Mouse (Mus musculus) embryonic facial prominence, embryonic 12.5 days (tissue): ENCODE data around the gene Cntd1. TPM values are rescaled to one million over a fixed set of nuclear protein-coding genes. Genes with fewer than 3 reads are reported as not detected.

Experiments
- ATAC-seq: fragments of 200-750 bp; cut with Nextera tagmentation; 2 replicates; pipeline ENCODE4 v1.8.0; 2017; ENCODE audit not compliant: insufficient number of reproducible peaks, insufficient read depth, low FRiP score, low TSS enrichment
- H3K27ac ChIP-seq: fragments of 300-500 bp; sonication (generic); 2 replicates; pipeline ENCODE4 v1.5.1; 2016; ENCODE audit warnings: mild to moderate bottlenecking
- H3K27me3 ChIP-seq: fragments of 300-500 bp; sonication (generic); 2 replicates; pipeline ENCODE4 v1.6.1; 2016; ENCODE audit warnings: mild to moderate bottlenecking, moderate library complexity
- H3K36me3 ChIP-seq: fragments of 300-500 bp; sonication (generic); 2 replicates; pipeline ENCODE4 v1.6.1; 2016; ENCODE audit warnings: mild to moderate bottlenecking
- H3K4me1 ChIP-seq: fragments of 300-500 bp; sonication (generic); 2 replicates; pipeline ENCODE4 v1.6.1; 2016
- H3K4me2 ChIP-seq: fragments of 300-500 bp; sonication (generic); replicated peaks from 2 replicates; pipeline ENCODE4 v1.6.1; 2016; ENCODE audit warnings: mild to moderate bottlenecking, moderate library complexity
- H3K4me3 ChIP-seq: fragments of 300-500 bp; sonication (generic); 2 replicates; pipeline ENCODE4 v1.5.1; 2016; ENCODE audit warnings: mild to moderate bottlenecking
- H3K9ac ChIP-seq: fragments of 300-500 bp; sonication (generic); 2 replicates; pipeline ENCODE4 v1.6.1; 2016; ENCODE audit warnings: mild to moderate bottlenecking, moderate library complexity
- H3K9me3 ChIP-seq: fragments of 300-500 bp; sonication (generic); 2 replicates; pipeline ENCODE4 v1.6.1; 2016; ENCODE audit warnings: mild to moderate bottlenecking, moderate library complexity
- WGBS: fragments of 180-500 bp; shearing (Covaris S2); methylation state at CpG from one replicate; pipeline ENCODE4 v1.1.7; 2016; 5-methylcytosine and 5-hydroxymethylcytosine counted together
- polyA plus RNA-seq: library from polyadenylated mRNA; unstranded; fragments of >200 nt; fragmentation: Nextera tagmentation; extraction: Ambion mirVana; gene quantifications from 2 replicates; pipeline ENCODE4 v1.2.1, GENCODE M21; 2016

Cntd1 gene
- polyA plus RNA-seq, 1 experiment from 2014 or later: 2.0 TPM

- Histone ChIP-seq H3K9me3 (no peaks in the 10 kb centered on the region), H3K4me2 (no peak overlapping the region), H3K27ac (no peak overlapping the region), H3K4me1 (peaks cover 18% of the 10 kb centered on the region), H3K27me3 (0 out of 2 replicates have a peak, but pooled peaks cover 9% of the 10 kb centered on the region), H3K36me3 (peaks cover 11% of the 10 kb centered on the region; the same call in 1 of the 2 replicates), H3K9ac (no peak overlapping the region), H3K4me3 (no peak overlapping the region)
- 73% methylated on average over 4 of the region's 4 CpGs for WGBS
- ATAC-seq: no peak
Measured at GRCm38 (mm10) chr11:101275309-101275708, 3.5 kb upstream of the Cntd1 start.

GRCm38 (mm10) chr11:101276319-101277070 is 2.3 kb upstream of the Cntd1 start:
- 0 out of 2 replicates have a peak, but pooled peaks cover 6% of the 10 kb centered on the region for H3K27me3 ChIP-seq
- no peak for ATAC-seq
- H3K9me3 ChIP-seq: no peaks in the 10 kb centered on the region
- H3K4me1 ChIP-seq: peaks cover 18% of the 10 kb centered on the region
- 29% methylated on average over 26 of the region's 27 CpGs for WGBS
- peak overlapping the region; percentile 12 for H3K4me3 ChIP-seq
- peaks cover 11% of the 10 kb centered on the region; the same call in 1 of the 2 replicates for H3K36me3 ChIP-seq
- H3K27ac ChIP-seq: no peak overlapping the region
- peak overlapping the region; percentile 73 for H3K4me2 ChIP-seq
- 0 out of 2 replicates have a peak overlapping the region, but pooled peaks have one; percentile 25 for H3K9ac ChIP-seq

DNA sequence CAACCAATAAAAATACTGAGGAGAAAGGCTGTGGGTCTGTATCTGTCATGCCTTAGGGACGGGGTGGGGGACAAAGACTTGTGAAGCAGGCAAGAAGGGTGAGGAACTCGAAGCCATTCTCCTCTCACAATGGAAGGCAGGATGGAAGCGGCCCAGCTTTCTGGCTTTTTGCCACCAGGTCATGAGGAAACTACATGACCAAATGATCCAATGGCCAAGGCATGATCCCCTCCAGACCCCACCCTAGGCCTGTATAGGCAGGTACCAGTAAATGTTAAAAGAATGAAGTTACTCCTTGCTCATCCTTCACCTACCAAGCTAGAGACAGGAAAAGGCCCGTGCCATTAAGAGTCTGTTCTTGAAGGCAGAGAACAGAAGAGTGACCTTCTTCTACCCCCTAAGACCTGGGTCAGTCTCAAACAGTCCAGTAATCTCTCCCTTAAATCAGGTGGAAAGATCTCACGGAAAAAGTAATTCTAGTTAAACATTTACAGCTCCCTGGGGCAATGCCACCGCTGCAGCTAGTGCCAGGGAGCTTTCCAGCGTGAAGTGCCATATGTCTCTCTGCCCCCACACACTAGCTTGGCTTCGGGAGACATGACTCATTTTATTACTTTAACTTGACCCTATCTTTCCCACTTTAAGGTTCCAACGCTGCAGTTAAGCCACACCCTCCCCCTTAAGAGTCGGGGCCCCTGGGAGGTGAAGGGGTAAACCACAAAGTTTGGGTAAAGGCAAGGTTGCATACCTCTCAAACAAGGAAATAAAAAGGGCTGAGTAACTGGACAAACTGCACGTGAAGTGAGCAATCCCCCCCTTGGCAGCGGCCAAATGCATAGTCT is 1.2 kb upstream of the Cntd1 start:
- Histone ChIP-seq H3K4me2 (peak overlapping the region; percentile 73), H3K9ac (peak overlapping the region; percentile 62), H3K27me3 (0 out of 2 replicates have a peak, but pooled peaks cover 4% of the 10 kb centered on the region), H3K4me1 (peaks cover 18% of the 10 kb centered on the region), H3K36me3 (peaks cover 11% of the 10 kb centered on the region; the same call in 1 of the 2 replicates), H3K9me3 (no peaks in the 10 kb centered on the region), H3K27ac (no peak overlapping the region), H3K4me3 (peak overlapping the region; percentile 62)
- 74% methylated on average over 12 of the region's 12 CpGs for WGBS
- no peak for ATAC-seq

DNA sequence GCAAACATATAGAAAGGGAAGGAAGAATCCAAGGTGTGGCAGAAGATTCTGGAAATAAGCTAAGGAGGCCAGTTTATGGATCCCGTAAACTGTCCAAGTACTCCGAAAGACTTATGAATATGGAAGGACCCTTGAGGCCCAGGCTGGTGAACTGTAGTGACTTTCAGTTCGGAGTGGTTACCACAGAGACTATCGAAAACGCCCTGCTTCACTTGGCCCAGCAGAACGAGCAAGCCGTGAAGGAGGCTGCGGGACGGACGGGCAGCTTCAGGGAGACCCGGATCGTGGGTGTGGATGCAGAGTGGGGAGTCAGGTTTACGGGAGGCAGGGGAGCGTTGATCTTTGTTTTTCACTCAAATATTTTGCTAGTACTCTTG is 369 bp downstream of the Cntd1 start:
- 0 out of 2 replicates have a peak, but pooled peaks have one; percentile 8 for ATAC-seq
- Histone ChIP-seq H3K36me3 (peaks cover 11% of the 10 kb centered on the region; the same call in 1 of the 2 replicates), H3K9ac (no peak overlapping the region; the same call in 1 of the 2 replicates), H3K4me1 (peaks cover 18% of the 10 kb centered on the region), H3K4me3 (peak overlapping the region; percentile 62), H3K4me2 (peak overlapping the region; percentile 73), H3K27ac (no peak overlapping the region), H3K27me3 (0 out of 2 replicates have a peak, but pooled peaks cover 4% of the 10 kb centered on the region), H3K9me3 (no peaks in the 10 kb centered on the region)
- 64% methylated on average over 14 of the region's 14 CpGs for whole genome bisulfite sequencing

GRCm38 (mm10) chr11:101280837-101281236 is 2.0 kb downstream of the Cntd1 start:
- no peak overlapping the region for H3K9ac ChIP-seq
- no peak for ATAC-seq
- WGBS: 51% methylated on average over 7 of the region's 7 CpGs
- H3K27me3 ChIP-seq: 0 out of 2 replicates have a peak, but pooled peaks cover 4% of the 10 kb centered on the region
- peaks cover 13% of the 10 kb centered on the region; the same call in 1 of the 2 replicates for H3K36me3 ChIP-seq
- peaks cover 18% of the 10 kb centered on the region for H3K4me1 ChIP-seq
- no peak overlapping the region for H3K4me2 ChIP-seq
- no peak overlapping the region for H3K4me3 ChIP-seq
- H3K9me3 ChIP-seq: no peaks in the 10 kb centered on the region
- no peak overlapping the region for H3K27ac ChIP-seq

DNA sequence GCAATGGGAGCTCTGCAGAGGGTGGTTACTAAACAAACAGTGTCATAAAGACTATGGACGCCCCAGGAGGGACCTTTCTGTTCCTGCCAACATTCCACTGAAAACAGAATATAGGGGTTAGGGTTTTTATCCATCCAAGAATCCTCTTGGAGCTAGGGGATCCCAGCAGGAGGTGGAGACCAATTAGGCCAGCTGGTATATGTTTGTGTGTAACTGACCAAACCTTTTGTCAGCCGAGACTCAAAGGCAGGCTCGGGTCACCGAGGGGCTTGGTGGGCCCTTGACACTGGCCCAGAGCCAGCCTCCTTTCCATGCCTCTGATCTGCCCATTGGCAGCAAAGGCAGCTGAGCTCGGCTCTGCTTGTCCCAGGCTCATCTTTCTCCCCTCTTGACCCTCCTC is 4.1 kb downstream of the Cntd1 start:
- Histone ChIP-seq H3K36me3 (peaks cover 4% of the 10 kb centered on the region; the same call in 1 of the 2 replicates), H3K4me3 (no peak overlapping the region), H3K9ac (no peak overlapping the region), H3K4me2 (no peak overlapping the region), H3K27me3 (no peaks in the 10 kb centered on the region), H3K9me3 (no peaks in the 10 kb centered on the region), H3K27ac (no peak overlapping the region), H3K4me1 (peaks cover 4% of the 10 kb centered on the region)
- WGBS: 35% methylated on average over 5 of the region's 5 CpGs
- no peak for ATAC-seq

DNA sequence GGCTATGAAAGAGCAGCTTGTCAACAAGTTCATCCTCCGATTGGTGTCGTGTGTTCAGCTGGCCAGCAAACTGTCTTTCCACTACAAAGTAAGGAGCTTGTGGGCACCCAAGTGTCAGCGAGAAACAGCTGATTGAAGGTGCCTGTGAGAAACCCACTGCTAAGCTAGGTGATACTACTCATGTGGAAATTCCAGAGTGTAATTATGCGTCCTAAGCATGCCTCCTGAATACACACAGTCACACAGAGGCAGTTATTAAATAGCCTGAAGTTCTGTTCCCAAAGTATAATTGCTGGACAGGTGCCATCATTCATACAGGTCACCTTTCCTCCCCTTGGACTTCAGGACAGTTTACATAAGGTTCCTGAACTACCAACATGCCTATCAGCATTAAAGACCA is 5.0 kb downstream of the Cntd1 start:
- no peak overlapping the region for H3K9ac ChIP-seq

DNA sequence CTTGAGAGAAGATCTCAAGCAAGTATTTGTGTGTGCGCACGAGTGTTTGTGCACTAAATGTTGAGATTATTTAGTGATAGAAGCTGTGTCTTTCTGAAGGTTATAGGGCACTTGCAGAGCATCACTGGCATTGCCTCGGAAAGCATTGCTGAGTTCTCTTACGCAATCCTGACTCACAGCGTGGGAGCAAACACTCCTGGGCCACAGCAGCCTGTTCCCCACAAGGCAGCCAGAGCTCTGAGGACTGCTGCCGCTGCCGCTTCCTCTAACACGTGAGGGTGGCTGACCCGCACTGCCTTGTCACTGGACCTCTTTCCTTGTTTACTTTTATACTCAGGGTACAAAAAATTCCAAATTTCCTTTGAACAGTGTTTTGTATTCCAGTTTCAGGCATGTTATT is 8.5 kb downstream of the Cntd1 start:
- WGBS: 89% methylated on average over 9 of the region's 9 CpGs
- Histone ChIP-seq H3K4me1 (no peaks in the 10 kb centered on the region), H3K27ac (no peak overlapping the region), H3K36me3 (peaks cover 45% of the 10 kb centered on the region), H3K9ac (no peak overlapping the region), H3K4me2 (no peak overlapping the region), H3K9me3 (no peaks in the 10 kb centered on the region), H3K4me3 (no peak overlapping the region), H3K27me3 (no peaks in the 10 kb centered on the region)
- no peak for ATAC-seq

More for the DNA sequence above, 5.0 kb downstream of the Cntd1 start:
- Histone ChIP-seq H3K4me1 (no peaks in the 10 kb centered on the region), H3K4me2 (no peak overlapping the region), H3K4me3 (no peak overlapping the region), H3K36me3 (peaks cover 11% of the 10 kb centered on the region), H3K27ac (no peak overlapping the region), H3K9me3 (no peaks in the 10 kb centered on the region), H3K27me3 (no peaks in the 10 kb centered on the region)
- WGBS: 66% methylated on average over 4 of the region's 4 CpGs
- no peak for ATAC-seq

GRCm38 (mm10) chr11:101291231-101291630 is 12.4 kb downstream of the Cntd1 start:
- Histone ChIP-seq H3K36me3 (peaks cover 74% of the 10 kb centered on the region), H3K27ac (no peak overlapping the region), H3K9me3 (no peaks in the 10 kb centered on the region), H3K9ac (no peak overlapping the region), H3K27me3 (no peaks in the 10 kb centered on the region), H3K4me2 (no peak overlapping the region), H3K4me1 (no peaks in the 10 kb centered on the region), H3K4me3 (no peak overlapping the region)
- WGBS: 96% methylated on average over 8 of the region's 8 CpGs
- ATAC-seq: no peak

DNA sequence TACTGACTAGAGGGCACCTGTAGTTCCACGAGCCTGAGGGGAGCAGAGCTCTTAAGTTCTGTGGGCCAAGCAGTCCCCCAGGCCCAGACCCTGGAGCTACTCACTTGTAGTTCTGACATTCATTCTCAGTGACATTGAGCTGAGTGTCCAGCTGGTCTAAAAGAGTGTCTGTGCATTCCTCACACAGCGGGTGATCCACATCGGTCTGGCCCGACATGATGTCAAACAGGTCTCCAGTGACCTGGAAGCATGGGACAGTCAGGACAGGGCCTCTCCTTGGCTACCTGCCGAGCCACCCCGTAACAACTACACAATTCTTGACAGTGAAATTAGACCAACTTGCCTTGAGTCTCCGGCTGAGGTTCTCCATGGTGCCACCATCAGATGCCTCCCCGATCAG is 16.4 kb downstream of the Cntd1 start:
- H3K36me3 ChIP-seq: peaks cover 71% of the 10 kb centered on the region
- H3K4me2 ChIP-seq: no peak overlapping the region
- no peak for ATAC-seq
- no peak overlapping the region for H3K9ac ChIP-seq
- 94% methylated on average over 8 of the region's 8 CpGs for WGBS
- no peaks in the 10 kb centered on the region for H3K9me3 ChIP-seq
- no peak overlapping the region for H3K27ac ChIP-seq
- no peaks in the 10 kb centered on the region for H3K4me1 ChIP-seq
- no peaks in the 10 kb centered on the region for H3K27me3 ChIP-seq
- no peak overlapping the region for H3K4me3 ChIP-seq

DNA sequence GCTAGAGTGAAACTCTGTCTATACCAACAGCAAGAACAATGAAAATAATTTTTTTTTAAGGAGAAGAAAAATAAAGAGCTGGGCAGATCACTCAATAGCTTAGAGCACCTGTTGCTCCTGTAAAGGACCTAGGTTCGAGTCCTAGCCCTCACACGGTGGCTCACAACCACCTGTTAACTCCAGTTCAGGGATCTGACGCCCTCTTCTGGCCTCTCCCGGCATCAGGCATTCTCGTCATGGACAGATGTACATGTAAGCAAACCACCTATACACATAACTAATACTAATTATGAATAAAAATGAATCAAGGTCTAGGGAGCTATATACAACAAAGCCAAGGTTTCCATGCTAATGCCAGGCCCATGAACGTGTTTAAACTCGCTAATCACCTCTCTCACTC is 22.1 kb downstream of the Cntd1 start:
- no peak for ATAC-seq
- 66% methylated on average over 7 of the region's 7 CpGs for WGBS
- H3K4me3 ChIP-seq: peak overlapping the region; percentile 92

More for the DNA sequence above, 22.1 kb downstream of the Cntd1 start:
- Histone ChIP-seq H3K9me3 (no peaks in the 10 kb centered on the region), H3K4me1 (peaks cover 13% of the 10 kb centered on the region), H3K27me3 (no peaks in the 10 kb centered on the region), H3K27ac (no peak overlapping the region), H3K4me2 (peak overlapping the region; percentile 96), H3K9ac (peak overlapping the region; percentile 77; the same call in 1 of the 2 replicates), H3K36me3 (peaks cover 19% of the 10 kb centered on the region)
